Mouse (Mus musculus): ENCODE measurements around the gene Sdr42e1. TPM values are rescaled to one million over a fixed set of nuclear protein-coding genes. Genes with fewer than 3 reads are reported as not detected.

Gene Sdr42e1
- polyA plus RNA-seq, 1 experiment from 2014 or later, result 2.1 TPM

- H3K4me3 ChIP-seq, result no peak overlapping the region
- no peaks in the 10 kb centered on the region for H3K4me1 ChIP-seq (replicated peaks)
- no peak for ATAC-seq (ENCODE audit: low FRiP score, low read depth)
- H3K27me3 ChIP-seq, result no peaks in the 10 kb centered on the region
- no peak overlapping the region for H3K27ac ChIP-seq (replicated peaks)
- no peaks in the 10 kb centered on the region for H3K36me3 ChIP-seq
- H3K9ac ChIP-seq, result no peak overlapping the region
- no peak overlapping the region for H3K4me2 ChIP-seq
- 92% methylated on average over 7 of the region's 7 CpGs for WGBS
- no peaks in the 10 kb centered on the region for H3K9me3 ChIP-seq
Observed at GRCm38 (mm10) chr8:117687890-117688289, 14.4 kb upstream of the Sdr42e1 start.

GRCm38 (mm10) chr8:117684504-117684903, 11.0 kb upstream of the Sdr42e1 start:
- no peak for ATAC-seq (ENCODE audit: low FRiP score, low read depth)
- Histone ChIP-seq H3K36me3 (no peaks in the 10 kb centered on the region), H3K4me2 (no peak overlapping the region), H3K9me3 (no peaks in the 10 kb centered on the region), H3K4me3 (no peak overlapping the region), H3K27me3 (no peaks in the 10 kb centered on the region), H3K9ac (no peak overlapping the region), H3K27ac (replicated peaks) (no peak overlapping the region), H3K4me1 (replicated peaks) (no peaks in the 10 kb centered on the region)
- WGBS, result 69% methylated on average over 11 of the region's 11 CpGs

GRCm38 (mm10) chr8:117683925-117684472, 10.5 kb upstream of the Sdr42e1 start:
- Histone ChIP-seq H3K4me1 (replicated peaks) (no peaks in the 10 kb centered on the region), H3K9me3 (no peaks in the 10 kb centered on the region), H3K4me2 (no peak overlapping the region), H3K4me3 (no peak overlapping the region), H3K27ac (replicated peaks) (no peak overlapping the region), H3K27me3 (no peaks in the 10 kb centered on the region), H3K36me3 (no peaks in the 10 kb centered on the region), H3K9ac (no peak overlapping the region)
- 88% methylated on average over 10 of the region's 10 CpGs for WGBS
- no peak for ATAC-seq (ENCODE audit: low FRiP score, low read depth)

- Histone ChIP-seq H3K27me3 (no peaks in the 10 kb centered on the region), H3K4me3 (no peak overlapping the region), H3K4me1 (replicated peaks) (no peaks in the 10 kb centered on the region), H3K9ac (no peak overlapping the region), H3K27ac (replicated peaks) (no peak overlapping the region), H3K4me2 (no peak overlapping the region), H3K36me3 (no peaks in the 10 kb centered on the region), H3K9me3 (no peaks in the 10 kb centered on the region)
- 90% methylated on average over 4 of the region's 4 CpGs for WGBS
- ATAC-seq (ENCODE audit: low FRiP score, low read depth), result no peak
Observed at GRCm38 (mm10) chr8:117678650-117679049, 5.2 kb upstream of the Sdr42e1 start.

GRCm38 (mm10) chr8:117677011-117677410, 3.5 kb upstream of the Sdr42e1 start:
- Histone ChIP-seq H3K27ac (replicated peaks) (no peak overlapping the region), H3K4me2 (no peak overlapping the region), H3K4me1 (replicated peaks) (0 out of 2 replicates have a peak, but pooled peaks cover 3% of the 10 kb centered on the region), H3K4me3 (no peak overlapping the region), H3K9me3 (no peaks in the 10 kb centered on the region), H3K27me3 (no peaks in the 10 kb centered on the region), H3K36me3 (no peaks in the 10 kb centered on the region), H3K9ac (no peak overlapping the region)
- 83% methylated on average over 8 of the region's 8 CpGs for WGBS
- ATAC-seq (ENCODE audit: low FRiP score, low read depth), result no peak

- ATAC-seq (ENCODE audit: low FRiP score, low read depth), result no peak
- Histone ChIP-seq H3K9me3 (no peaks in the 10 kb centered on the region), H3K36me3 (no peaks in the 10 kb centered on the region), H3K27ac (replicated peaks) (no peak overlapping the region), H3K27me3 (no peaks in the 10 kb centered on the region), H3K4me1 (replicated peaks) (0 out of 2 replicates have a peak, but pooled peaks cover 3% of the 10 kb centered on the region), H3K4me3 (no peak overlapping the region), H3K4me2 (no peak overlapping the region), H3K9ac (no peak overlapping the region)
- WGBS, result 78% methylated on average over 9 of the region's 9 CpGs
Observed at GRCm38 (mm10) chr8:117676460-117676859, 3.0 kb upstream of the Sdr42e1 start.

GRCm38 (mm10) chr8:117675171-117675570, 1.7 kb upstream of the Sdr42e1 start:
- no peak overlapping the region for H3K9ac ChIP-seq
- WGBS, result 69% methylated on average over 5 of the region's 5 CpGs
- no peak overlapping the region for H3K4me3 ChIP-seq
- H3K27me3 ChIP-seq, result no peaks in the 10 kb centered on the region
- no peaks in the 10 kb centered on the region for H3K36me3 ChIP-seq
- no peak overlapping the region for H3K4me2 ChIP-seq
- H3K27ac ChIP-seq (replicated peaks), result no peak overlapping the region
- no peak for ATAC-seq (ENCODE audit: low FRiP score, low read depth)
- H3K4me1 ChIP-seq (replicated peaks), result 0 out of 2 replicates have a peak, but pooled peaks cover 3% of the 10 kb centered on the region
- H3K9me3 ChIP-seq, result no peaks in the 10 kb centered on the region

- Histone ChIP-seq H3K27ac (replicated peaks) (no peak overlapping the region), H3K36me3 (no peaks in the 10 kb centered on the region), H3K4me3 (no peak overlapping the region), H3K4me2 (no peak overlapping the region), H3K4me1 (replicated peaks) (0 out of 2 replicates have a peak, but pooled peaks cover 3% of the 10 kb centered on the region), H3K27me3 (no peaks in the 10 kb centered on the region), H3K9ac (no peak overlapping the region), H3K9me3 (no peaks in the 10 kb centered on the region)
- 82% methylated on average over 3 of the region's 3 CpGs for WGBS
- no peak for ATAC-seq (ENCODE audit: low FRiP score, low read depth)
Observed at GRCm38 (mm10) chr8:117672558-117672957, 931 bp downstream of the Sdr42e1 start.

- Histone ChIP-seq H3K4me3 (no peak overlapping the region), H3K9ac (no peak overlapping the region)
Observed at GRCm38 (mm10) chr8:117670461-117670860, 3.0 kb downstream of the Sdr42e1 start.

GRCm38 (mm10) chr8:117667349-117668124, 6.0 kb downstream of the Sdr42e1 start:
- Histone ChIP-seq H3K9me3 (no peaks in the 10 kb centered on the region), H3K4me3 (no peak overlapping the region), H3K36me3 (no peaks in the 10 kb centered on the region), H3K27ac (replicated peaks) (no peak overlapping the region), H3K4me1 (replicated peaks) (no peaks in the 10 kb centered on the region), H3K27me3 (no peaks in the 10 kb centered on the region), H3K9ac (no peak overlapping the region), H3K4me2 (no peak overlapping the region)
- ATAC-seq (ENCODE audit: low FRiP score, low read depth), result no peak
- WGBS, result 84% methylated on average over 13 of the region's 13 CpGs

More at GRCm38 (mm10) chr8:117670461-117670860, 3.0 kb downstream of the Sdr42e1 start:
- H3K4me1 ChIP-seq (replicated peaks), result 0 out of 2 replicates have a peak, but pooled peaks cover 3% of the 10 kb centered on the region
- H3K27ac ChIP-seq (replicated peaks), result no peak overlapping the region
- no peak for ATAC-seq (ENCODE audit: low FRiP score, low read depth)
- no peaks in the 10 kb centered on the region for H3K27me3 ChIP-seq
- no peaks in the 10 kb centered on the region for H3K9me3 ChIP-seq
- H3K4me2 ChIP-seq, result no peak overlapping the region
- 50% methylated on average over 11 of the region's 11 CpGs for WGBS
- no peaks in the 10 kb centered on the region for H3K36me3 ChIP-seq

- Histone ChIP-seq H3K27me3 (no peaks in the 10 kb centered on the region), H3K9ac (no peak overlapping the region), H3K4me1 (replicated peaks) (peaks cover 13% of the 10 kb centered on the region), H3K9me3 (no peaks in the 10 kb centered on the region), H3K4me3 (no peak overlapping the region), H3K4me2 (peak overlapping the region; percentile 14; the same call in 1 of the 2 replicates), H3K36me3 (no peaks in the 10 kb centered on the region), H3K27ac (replicated peaks) (no peak overlapping the region)
- peak; percentile 87; the same call in 1 of the 2 replicates for ATAC-seq (ENCODE audit: low FRiP score, low read depth)
- 19% methylated on average over 11 of the region's 11 CpGs for WGBS
Observed at GRCm38 (mm10) chr8:117660358-117661031, 13.0 kb downstream of the Sdr42e1 start.

GRCm38 (mm10) chr8:117658990-117659389, 14.5 kb downstream of the Sdr42e1 start:
- no peak overlapping the region for H3K4me2 ChIP-seq
- no peaks in the 10 kb centered on the region for H3K27me3 ChIP-seq
- ATAC-seq (ENCODE audit: low FRiP score, low read depth), result no peak
- H3K9me3 ChIP-seq, result no peaks in the 10 kb centered on the region
- 79% methylated on average over 7 of the region's 7 CpGs for WGBS
- no peak overlapping the region for H3K9ac ChIP-seq
- no peaks in the 10 kb centered on the region for H3K36me3 ChIP-seq
- H3K4me1 ChIP-seq (replicated peaks), result peaks cover 13% of the 10 kb centered on the region
- H3K27ac ChIP-seq (replicated peaks), result no peak overlapping the region
- no peak overlapping the region for H3K4me3 ChIP-seq

All from hindbrain, embryonic 15.5 days (tissue).